Mouse (Mus musculus) megakaryocyte, embryonic 14.5 days (primary cell): Measurements from ENCODE around the gene Kctd6.

ENCODE experiments used
- FLI1 ChIP-seq: IDR thresholded peaks from 2 replicates; pipeline ENCODE4 v1.6.1; 2012; ENCODE audit warnings: low read length, inconsistent platforms, mixed read lengths
- GATA1 ChIP-seq: IDR thresholded peaks from 3 replicates; pipeline ENCODE4 v1.6.1; 2012; ENCODE audit warnings: mixed read lengths, low read length, inconsistent platforms, borderline replicate concordance

DNA sequence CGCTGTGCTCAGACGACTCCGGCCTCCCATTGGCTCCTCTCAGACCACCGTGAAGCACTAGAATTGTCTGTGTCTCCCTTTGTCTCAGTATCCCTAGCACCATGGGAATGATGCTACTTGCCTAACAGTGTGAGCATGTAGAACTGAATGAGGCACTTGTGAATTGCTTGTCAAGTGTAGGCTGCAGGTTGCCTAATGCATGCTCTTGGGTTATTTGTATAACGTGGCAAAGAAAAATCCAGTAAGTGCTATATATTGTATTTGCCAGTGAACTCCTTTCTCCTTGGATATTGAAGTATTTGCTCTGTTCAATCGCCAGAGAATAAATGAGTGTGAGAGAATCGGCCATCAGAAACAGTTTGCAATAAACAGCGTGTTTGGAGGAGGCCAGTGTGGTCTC lies 32.9 kb downstream of the Kctd6 start:
- TF ChIP-seq GATA1 (no peak), FLI1 (no peak)
